Mouse (Mus musculus): ENCODE results near the gene Egr2. TPM values are rescaled to one million over a fixed set of nuclear protein-coding genes. Genes with fewer than 3 reads are reported as not detected.
A peak's percentile ranks its signal among the peaks of the same experiment; 100 is the strongest.

The Egr2 gene
- 0.73 and 1.0 TPM in 2 replicates for polyA plus RNA-seq (2014; fragmentation: Nextera tagmentation; extraction: Ambion mirVana)

DNA sequence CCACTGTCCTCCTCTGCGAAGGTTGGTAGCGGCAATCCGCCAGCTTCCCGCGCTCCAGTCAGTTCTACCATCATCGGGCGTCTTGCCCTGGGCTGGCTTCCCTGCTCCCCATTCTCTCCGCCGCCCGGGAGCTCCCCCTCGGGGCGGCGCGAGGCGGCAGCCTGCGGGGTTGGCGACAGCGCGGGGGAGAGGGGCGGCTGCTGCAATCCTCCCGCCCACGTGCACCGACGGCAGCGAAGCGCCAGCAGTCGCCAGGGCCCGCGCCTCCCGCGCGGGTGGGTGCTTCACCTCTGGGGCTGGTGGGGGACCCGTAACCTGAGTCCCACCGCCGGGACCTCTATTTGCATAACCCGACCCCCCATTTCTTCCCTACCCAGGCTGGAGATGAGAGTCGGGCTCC lies at the start of gene Egr2:
Egr2 (plus strand) TSS at position 220 of the 400 bp plus-strand sequence.
- no peak for ATAC-seq (replicated peaks; ENCODE audit: insufficient number of reproducible peaks, low FRiP score, low TSS enrichment, low read depth)
- DNase-seq (ENCODE audit: low spot score): peak; percentile 39
- peak within 1 kb of the TSS; percentile 61 for H3K4me3 ChIP-seq (ENCODE audit: low read depth, low read length)
- H3K9ac ChIP-seq (replicated peaks; ENCODE audit: low read length): no peak within 1 kb of the TSS
- no peak within 1 kb of the TSS for H3K27ac ChIP-seq (replicated peaks; ENCODE audit: low read depth, low read length)
- whole genome bisulfite sequencing: 1% methylated on average over 35 of the region's 37 CpGs
- H3K9me3 ChIP-seq (replicated peaks; ENCODE audit: control insufficient read depth, low read length): no peaks in the 10 kb centered on the region
- H3K4me1 ChIP-seq (ENCODE audit: control insufficient read depth, insufficient read depth, low read length): peaks cover 10% of the 10 kb centered on the region
- peaks cover 50% of the 10 kb centered on the region for H3K27me3 ChIP-seq (ENCODE audit: control insufficient read depth, insufficient read depth, low read length)
- no peaks in the 10 kb centered on the region for H3K36me3 ChIP-seq (replicated peaks; ENCODE audit: control insufficient read depth, insufficient read depth, low read depth, low read length)
- H3K4me2 ChIP-seq (ENCODE audit: low read depth, low read length): peak within 1 kb of the TSS; percentile 90

- 93% methylated on average over 7 of the region's 7 CpGs for WGBS
- ATAC-seq (replicated peaks; ENCODE audit: insufficient number of reproducible peaks, low FRiP score, low TSS enrichment, low read depth): no peak
Measured at GRCm38 (mm10) chr10:67487496-67487895, 47.8 kb upstream of the Egr2 start.

GRCm38 (mm10) chr10:67489836-67490235 lies 45.4 kb upstream of the Egr2 start:
- no peak overlapping the region for H3K9ac ChIP-seq (replicated peaks; ENCODE audit: low read length)
- no peak for ATAC-seq (replicated peaks; ENCODE audit: insufficient number of reproducible peaks, low FRiP score, low TSS enrichment, low read depth)
- no peak overlapping the region for H3K4me3 ChIP-seq (ENCODE audit: low read depth, low read length)
- no peak for DNase-seq (ENCODE audit: low spot score)
- no peak overlapping the region for H3K27ac ChIP-seq (replicated peaks; ENCODE audit: low read depth, low read length)
- no peaks in the 10 kb centered on the region for H3K9me3 ChIP-seq (replicated peaks; ENCODE audit: control insufficient read depth, low read length)
- no peaks in the 10 kb centered on the region for H3K4me1 ChIP-seq (ENCODE audit: control insufficient read depth, insufficient read depth, low read length)
- 86% methylated on average over 6 of the region's 6 CpGs for WGBS
- H3K4me2 ChIP-seq (ENCODE audit: low read depth, low read length): no peak overlapping the region
- H3K36me3 ChIP-seq (replicated peaks; ENCODE audit: control insufficient read depth, insufficient read depth, low read depth, low read length): no peaks in the 10 kb centered on the region
- no peaks in the 10 kb centered on the region for H3K27me3 ChIP-seq (ENCODE audit: control insufficient read depth, insufficient read depth, low read length)

More at GRCm38 (mm10) chr10:67487496-67487895, 47.8 kb upstream of the Egr2 start:
- H3K9me3 ChIP-seq (replicated peaks; ENCODE audit: control insufficient read depth, low read length): no peaks in the 10 kb centered on the region
- H3K9ac ChIP-seq (replicated peaks; ENCODE audit: low read length): no peak overlapping the region
- no peaks in the 10 kb centered on the region for H3K4me1 ChIP-seq (ENCODE audit: control insufficient read depth, insufficient read depth, low read length)
- H3K4me2 ChIP-seq (ENCODE audit: low read depth, low read length): no peak overlapping the region
- H3K27me3 ChIP-seq (ENCODE audit: control insufficient read depth, insufficient read depth, low read length): no peaks in the 10 kb centered on the region
- H3K27ac ChIP-seq (replicated peaks; ENCODE audit: low read depth, low read length): no peak overlapping the region
- no peak for DNase-seq (ENCODE audit: low spot score)
- no peaks in the 10 kb centered on the region for H3K36me3 ChIP-seq (replicated peaks; ENCODE audit: control insufficient read depth, insufficient read depth, low read depth, low read length)
- no peak overlapping the region for H3K4me3 ChIP-seq (ENCODE audit: low read depth, low read length)

DNA sequence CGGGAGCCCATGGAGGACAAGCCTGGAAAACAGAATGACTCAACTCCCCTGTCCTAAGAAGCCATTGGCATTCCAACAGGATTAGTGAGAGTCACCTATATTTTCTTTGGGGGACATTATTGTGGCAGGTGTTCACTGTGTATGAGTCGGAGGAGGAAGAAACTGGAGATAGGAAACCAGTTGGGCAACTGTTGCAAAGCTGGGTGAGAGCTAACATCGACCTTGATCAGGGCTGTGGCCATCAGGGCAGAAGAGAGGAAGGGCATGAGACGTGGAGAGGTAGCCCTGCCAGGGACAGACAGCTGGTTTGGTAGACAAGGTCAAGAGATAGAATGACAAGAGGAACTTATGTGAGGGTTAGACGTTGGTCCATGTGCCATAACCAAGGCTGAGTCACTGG lies 44.6 kb upstream of the Egr2 start:
- 84% methylated on average over 5 of the region's 5 CpGs for whole genome bisulfite sequencing
- Histone ChIP-seq H3K9me3 (replicated peaks; ENCODE audit: control insufficient read depth, low read length) (no peaks in the 10 kb centered on the region), H3K27me3 (ENCODE audit: control insufficient read depth, insufficient read depth, low read length) (no peaks in the 10 kb centered on the region), H3K9ac (replicated peaks; ENCODE audit: low read length) (no peak overlapping the region), H3K4me1 (ENCODE audit: control insufficient read depth, insufficient read depth, low read length) (no peaks in the 10 kb centered on the region), H3K4me2 (ENCODE audit: low read depth, low read length) (no peak overlapping the region), H3K4me3 (ENCODE audit: low read depth, low read length) (no peak overlapping the region), H3K36me3 (replicated peaks; ENCODE audit: control insufficient read depth, insufficient read depth, low read depth, low read length) (no peaks in the 10 kb centered on the region), H3K27ac (replicated peaks; ENCODE audit: low read depth, low read length) (no peak overlapping the region)
- ATAC-seq (replicated peaks; ENCODE audit: insufficient number of reproducible peaks, low FRiP score, low TSS enrichment, low read depth) (no peak), DNase-seq (ENCODE audit: low spot score) (no peak)

DNA sequence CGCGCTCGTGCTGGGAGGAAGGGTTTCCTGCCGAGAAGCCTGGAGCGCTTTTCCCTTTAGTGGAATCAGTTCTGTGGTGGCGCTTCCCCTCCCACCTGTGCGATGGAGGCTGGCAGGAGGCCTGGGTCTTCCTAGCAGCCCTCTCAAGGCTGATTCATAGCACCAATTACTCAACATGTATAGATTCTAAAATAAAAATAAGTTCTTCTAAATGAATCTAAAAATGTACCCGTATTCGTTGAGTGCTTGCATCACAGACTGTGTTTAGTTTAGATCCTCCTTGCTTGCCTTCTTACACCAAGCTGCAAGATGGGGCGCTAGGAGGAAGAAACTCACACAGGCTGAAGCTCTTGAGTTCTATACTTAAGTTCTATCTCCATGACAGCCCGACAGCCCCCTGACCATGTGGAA lies 43.1 kb upstream of the Egr2 start:
- Histone ChIP-seq H3K27me3 (ENCODE audit: control insufficient read depth, insufficient read depth, low read length) (no peaks in the 10 kb centered on the region), H3K27ac (replicated peaks; ENCODE audit: low read depth, low read length) (no peak overlapping the region), H3K9ac (replicated peaks; ENCODE audit: low read length) (no peak overlapping the region), H3K9me3 (replicated peaks; ENCODE audit: control insufficient read depth, low read length) (no peaks in the 10 kb centered on the region), H3K4me3 (ENCODE audit: low read depth, low read length) (no peak overlapping the region), H3K4me2 (ENCODE audit: low read depth, low read length) (no peak overlapping the region), H3K36me3 (replicated peaks; ENCODE audit: control insufficient read depth, insufficient read depth, low read depth, low read length) (no peaks in the 10 kb centered on the region), H3K4me1 (ENCODE audit: control insufficient read depth, insufficient read depth, low read length) (no peaks in the 10 kb centered on the region)
- no peak for DNase-seq (ENCODE audit: low spot score)
- no peak for ATAC-seq (replicated peaks; ENCODE audit: insufficient number of reproducible peaks, low FRiP score, low TSS enrichment, low read depth)
- WGBS: 78% methylated on average over 11 of the region's 11 CpGs

DNA sequence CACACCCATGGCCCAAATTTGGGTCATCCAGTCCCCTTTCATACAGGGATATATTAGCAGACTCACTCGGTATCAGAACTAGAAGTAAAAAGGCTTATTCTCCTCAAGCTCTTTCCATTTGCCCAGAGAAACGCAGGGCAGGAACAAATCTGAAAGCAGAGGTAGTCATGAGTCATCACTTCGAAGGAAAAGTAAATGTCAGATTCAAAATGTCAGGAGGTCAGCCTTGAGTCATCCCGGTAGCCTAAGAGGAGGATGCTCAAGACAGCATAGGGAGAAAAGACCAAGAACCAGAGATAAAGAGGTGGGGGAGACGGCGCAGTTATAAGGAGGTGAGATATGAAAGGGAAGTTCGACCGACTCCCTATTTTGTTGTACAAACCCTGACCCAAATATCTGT lies 41.7 kb upstream of the Egr2 start:
- Histone ChIP-seq H3K27ac (replicated peaks; ENCODE audit: low read depth, low read length) (no peak overlapping the region), H3K4me3 (ENCODE audit: low read depth, low read length) (no peak overlapping the region), H3K9me3 (replicated peaks; ENCODE audit: control insufficient read depth, low read length) (no peaks in the 10 kb centered on the region), H3K4me1 (ENCODE audit: control insufficient read depth, insufficient read depth, low read length) (no peaks in the 10 kb centered on the region), H3K27me3 (ENCODE audit: control insufficient read depth, insufficient read depth, low read length) (no peaks in the 10 kb centered on the region), H3K4me2 (ENCODE audit: low read depth, low read length) (no peak overlapping the region), H3K36me3 (replicated peaks; ENCODE audit: control insufficient read depth, insufficient read depth, low read depth, low read length) (no peaks in the 10 kb centered on the region), H3K9ac (replicated peaks; ENCODE audit: low read length) (no peak overlapping the region)
- WGBS: 84% methylated on average over 8 of the region's 8 CpGs
- ATAC-seq (replicated peaks; ENCODE audit: insufficient number of reproducible peaks, low FRiP score, low TSS enrichment, low read depth) (no peak), DNase-seq (ENCODE audit: low spot score) (no peak)

- ATAC-seq (replicated peaks; ENCODE audit: insufficient number of reproducible peaks, low FRiP score, low TSS enrichment, low read depth) (no peak), DNase-seq (ENCODE audit: low spot score) (no peak)
- no peaks in the 10 kb centered on the region for H3K4me1 ChIP-seq (ENCODE audit: control insufficient read depth, insufficient read depth, low read length)
Measured at GRCm38 (mm10) chr10:67497144-67497892, 38.0 kb upstream of the Egr2 start.

GRCm38 (mm10) chr10:67497951-67498350 lies 37.3 kb upstream of the Egr2 start:
- no peak for ATAC-seq (replicated peaks; ENCODE audit: insufficient number of reproducible peaks, low FRiP score, low TSS enrichment, low read depth)
- Histone ChIP-seq H3K4me1 (ENCODE audit: control insufficient read depth, insufficient read depth, low read length) (no peaks in the 10 kb centered on the region), H3K9ac (replicated peaks; ENCODE audit: low read length) (no peak overlapping the region), H3K36me3 (replicated peaks; ENCODE audit: control insufficient read depth, insufficient read depth, low read depth, low read length) (no peaks in the 10 kb centered on the region), H3K4me3 (ENCODE audit: low read depth, low read length) (no peak overlapping the region), H3K4me2 (ENCODE audit: low read depth, low read length) (no peak overlapping the region), H3K9me3 (replicated peaks; ENCODE audit: control insufficient read depth, low read length) (no peaks in the 10 kb centered on the region), H3K27me3 (ENCODE audit: control insufficient read depth, insufficient read depth, low read length) (no peaks in the 10 kb centered on the region), H3K27ac (replicated peaks; ENCODE audit: low read depth, low read length) (no peak overlapping the region)
- DNase-seq (ENCODE audit: low spot score): no peak
- WGBS: 89% methylated on average over 9 of the region's 9 CpGs

More at GRCm38 (mm10) chr10:67497144-67497892, 38.0 kb upstream of the Egr2 start:
- H3K4me2 ChIP-seq (ENCODE audit: low read depth, low read length): no peak overlapping the region
- no peaks in the 10 kb centered on the region for H3K9me3 ChIP-seq (replicated peaks; ENCODE audit: control insufficient read depth, low read length)
- no peaks in the 10 kb centered on the region for H3K36me3 ChIP-seq (replicated peaks; ENCODE audit: control insufficient read depth, insufficient read depth, low read depth, low read length)
- H3K9ac ChIP-seq (replicated peaks; ENCODE audit: low read length): no peak overlapping the region
- no peak overlapping the region for H3K27ac ChIP-seq (replicated peaks; ENCODE audit: low read depth, low read length)
- no peaks in the 10 kb centered on the region for H3K27me3 ChIP-seq (ENCODE audit: control insufficient read depth, insufficient read depth, low read length)
- no peak overlapping the region for H3K4me3 ChIP-seq (ENCODE audit: low read depth, low read length)
- 89% methylated on average over 15 of the region's 15 CpGs for WGBS
